Mouse (Mus musculus) cerebellum, adult 9-11 months (tissue): ENCODE data around the gene Olfr710.
"Not testable (repeated sequence)": the region's sequence is repeated elsewhere in the genome, so short reads cannot be mapped to it uniquely, and the experiment has no call there.

Experiments
- DNase-seq: peaks from one replicate; pipeline ENCODE4 v3.0.0; 2022

Gene Olfr710

GRCm38 (mm10) chr7:106948212-106948611, at the start of gene Olfr710:
Gene Olfr710, minus strand, starts transcription at chr7:106948312.
- DNase-seq = no peak

DNA sequence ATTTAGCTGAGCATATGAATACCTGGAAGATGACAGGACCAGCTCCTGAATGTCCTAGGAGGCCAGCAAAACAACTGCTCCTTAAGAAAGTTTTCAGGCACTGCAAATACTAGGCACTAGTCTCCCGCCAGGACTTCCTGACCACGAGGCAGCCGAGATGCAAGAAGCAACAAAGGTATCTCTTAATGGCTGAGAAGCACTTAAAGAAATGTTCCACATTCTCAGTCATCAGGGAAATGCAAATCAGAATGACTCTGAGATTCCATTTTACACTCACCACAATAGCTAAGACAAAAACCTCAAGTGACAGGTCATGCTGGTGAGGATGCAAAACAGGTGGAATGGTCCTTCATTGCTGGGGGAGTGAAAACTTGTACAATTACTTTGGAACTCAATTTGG, 37.1 kb upstream of the Olfr710 start:
- DNase-seq = no peak

- DNase-seq = no peak
These were observed 27.2 kb upstream of the Olfr710 start, which contains the start of gene Olfr711 for GRCm38 (mm10) chr7:106975353-106975752. Gene Olfr711, minus strand, starts transcription at chr7:106975453.

GRCm38 (mm10) chr7:106967503-106967902, 19.4 kb upstream of the Olfr710 start:
- DNase-seq = not testable (repeated sequence)

DNA sequence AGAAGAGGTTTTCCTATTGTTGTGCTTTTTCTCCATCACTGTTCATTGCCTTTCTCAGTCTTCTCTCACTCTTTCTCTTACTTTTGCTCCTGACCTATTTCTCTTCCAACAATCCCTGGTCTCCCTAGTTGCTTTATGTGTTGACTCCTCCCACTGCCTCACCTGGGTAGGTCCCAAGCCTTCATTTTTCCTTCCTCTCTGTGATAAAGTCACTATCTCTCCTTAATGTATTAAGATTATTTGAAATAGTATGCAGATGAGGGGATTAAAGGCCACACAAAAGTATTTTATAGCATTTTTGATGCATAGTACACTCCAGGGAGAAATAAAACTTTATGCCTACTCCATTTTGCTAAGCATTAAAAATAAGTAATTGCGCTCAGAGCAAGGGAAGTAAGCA, 15.7 kb upstream of the Olfr710 start, which contains the start of gene Olfr6:
Gene Olfr6 (minus strand): TSS at position 101 of the 400 bp plus-strand sequence.
- DNase-seq = no peak

GRCm38 (mm10) chr7:106932119-106932518, 16.0 kb downstream of the Olfr710 start, which contains the start of gene Olfr709-ps1:
Gene Olfr709-ps1, minus strand, starts transcription at chr7:106932219.
- no peak for DNase-seq

GRCm38 (mm10) chr7:106920961-106921360, 27.2 kb downstream of the Olfr710 start:
- DNase-seq = not testable (repeated sequence)

- no peak for DNase-seq
These were observed 40.4 kb downstream of the Olfr710 start, which contains the start of gene Olfr1532-ps1 for GRCm38 (mm10) chr7:106907676-106908075. Gene Olfr1532-ps1, plus strand, starts transcription at chr7:106908001.

DNA sequence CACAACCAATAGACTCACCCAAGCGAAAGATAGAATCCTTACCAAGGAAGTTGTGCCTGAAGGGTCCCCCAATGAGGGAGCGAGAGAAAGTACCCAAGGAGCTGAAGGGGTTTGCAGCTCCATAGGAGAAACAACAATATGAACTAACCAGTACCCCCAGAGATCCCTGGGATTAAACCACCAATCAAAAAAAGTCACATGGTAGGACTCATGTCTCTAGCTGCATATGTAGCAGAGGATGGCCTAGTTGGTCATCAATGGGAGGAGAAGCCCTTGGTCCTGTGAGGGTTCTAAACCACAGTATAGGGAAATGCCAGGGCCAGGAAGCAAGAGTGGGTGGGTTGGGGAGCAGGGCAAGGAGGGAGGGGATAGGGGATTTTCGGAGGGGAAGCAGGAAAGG, 47.0 kb downstream of the Olfr710 start, which contains the start of gene Olfr707:
Gene Olfr707 (minus strand): TSS at position 101 of the 400 bp plus-strand sequence.
- not testable (repeated sequence) for DNase-seq
